Mouse (Mus musculus): ENCODE data around the gene Ccdc62.

DNA sequence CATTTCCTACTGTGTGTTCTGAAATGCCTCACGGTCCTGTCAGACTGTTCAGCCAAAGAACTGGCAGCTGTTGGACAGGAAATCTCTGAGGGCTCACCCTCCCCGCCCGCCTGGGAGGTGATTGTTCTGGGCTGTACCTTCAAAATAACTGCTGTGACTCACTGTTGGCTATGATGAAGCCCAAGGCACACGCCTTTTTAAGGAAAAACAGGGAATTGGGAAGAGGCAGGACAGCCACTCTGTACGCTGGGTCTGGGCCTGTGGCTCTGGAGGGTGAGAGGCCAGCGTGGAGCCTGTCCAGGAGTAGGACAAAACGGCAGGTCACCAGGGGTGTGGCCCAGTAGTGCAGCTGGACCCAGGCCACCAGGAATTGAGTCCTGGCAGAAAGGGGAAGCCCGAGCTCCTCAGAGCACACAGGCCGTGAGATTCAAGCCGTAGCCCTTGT is 61.7 kb downstream of the Ccdc62 start:
- no peak for TF ChIP-seq POLR2A (IDR thresholded peaks at IDR 0.05; ENCODE audit: control insufficient read depth, low read depth, low read length)
- TF ChIP-seq CTCF (IDR thresholded peaks at IDR 0.05; ENCODE audit: control insufficient read depth, insufficient read depth, insufficient replicate concordance, low read depth, low read length) = no peak
